Mouse (Mus musculus) right cerebral cortex, adult 2 months (tissue): Measurements from ENCODE around the gene Unc13d.
"Not testable (repeated sequence)": the region's sequence is repeated elsewhere in the genome, so short reads cannot be mapped to it uniquely, and the experiment has no call there.

Source experiments
- DNase-seq, 2 experiments: peaks; one replicate each; pipeline ENCODE4 v3.0.0; 2021 to 2022; ENCODE audit warnings: low spot score in 2 of 2

Unc13d gene

GRCm38 (mm10) chr11:116077446-116078204 lies at the start of gene Unc13d:
TSS of gene Unc13d (minus strand) at chr11:116077961.
- DNase-seq, result no peak

DNA sequence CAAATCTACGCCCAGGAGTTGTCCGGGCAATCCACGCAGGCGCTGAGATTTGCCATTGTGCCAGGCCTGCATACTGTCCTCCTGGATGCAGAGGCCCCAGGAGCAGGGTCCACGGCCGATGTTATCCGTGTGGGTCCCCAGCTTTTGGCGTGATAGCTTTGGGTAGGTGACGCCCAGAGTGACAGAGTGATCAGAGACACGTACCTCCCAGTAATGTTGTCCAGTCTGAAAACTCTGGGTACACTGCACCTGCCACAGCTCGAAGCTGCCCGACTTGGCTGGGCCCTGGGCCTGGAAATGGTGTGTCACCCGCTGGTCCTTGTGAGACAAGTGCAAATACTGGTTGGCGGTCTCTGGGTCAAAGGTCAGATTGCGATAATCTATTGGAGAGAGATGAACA lies 48.5 kb upstream of the Unc13d start:
- DNase-seq, result no peak

DNA sequence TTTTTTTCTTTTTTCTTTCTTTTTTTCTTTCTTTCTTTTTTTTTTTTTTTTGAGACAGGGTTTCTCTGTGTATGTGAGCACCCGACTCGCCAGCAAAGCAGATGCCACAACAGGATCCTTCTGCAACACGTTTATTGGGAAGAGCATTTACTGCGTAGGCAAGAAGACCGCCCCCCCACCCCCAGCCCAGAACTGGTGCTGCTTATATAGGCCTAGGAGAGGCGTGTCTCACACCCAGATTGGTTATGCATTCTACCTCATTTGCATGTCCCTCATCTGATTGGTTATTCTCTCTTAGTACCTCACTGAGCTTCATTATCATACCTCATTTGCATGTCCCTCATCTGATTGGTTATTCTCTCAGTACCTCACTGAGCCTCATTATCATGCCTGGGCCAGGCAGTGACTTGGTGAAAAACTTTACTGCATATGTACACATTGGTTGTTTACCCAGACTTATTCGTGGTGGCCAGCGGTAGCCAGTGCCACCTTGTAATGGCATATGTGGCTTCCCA lies 44.0 kb upstream of the Unc13d start:
- not testable (repeated sequence) for DNase-seq

- DNase-seq, result no peak
Measured at GRCm38 (mm10) chr11:116117819-116118218, 40.1 kb upstream of the Unc13d start.

GRCm38 (mm10) chr11:116117241-116117640 lies 39.5 kb upstream of the Unc13d start:
- no peak for DNase-seq

DNA sequence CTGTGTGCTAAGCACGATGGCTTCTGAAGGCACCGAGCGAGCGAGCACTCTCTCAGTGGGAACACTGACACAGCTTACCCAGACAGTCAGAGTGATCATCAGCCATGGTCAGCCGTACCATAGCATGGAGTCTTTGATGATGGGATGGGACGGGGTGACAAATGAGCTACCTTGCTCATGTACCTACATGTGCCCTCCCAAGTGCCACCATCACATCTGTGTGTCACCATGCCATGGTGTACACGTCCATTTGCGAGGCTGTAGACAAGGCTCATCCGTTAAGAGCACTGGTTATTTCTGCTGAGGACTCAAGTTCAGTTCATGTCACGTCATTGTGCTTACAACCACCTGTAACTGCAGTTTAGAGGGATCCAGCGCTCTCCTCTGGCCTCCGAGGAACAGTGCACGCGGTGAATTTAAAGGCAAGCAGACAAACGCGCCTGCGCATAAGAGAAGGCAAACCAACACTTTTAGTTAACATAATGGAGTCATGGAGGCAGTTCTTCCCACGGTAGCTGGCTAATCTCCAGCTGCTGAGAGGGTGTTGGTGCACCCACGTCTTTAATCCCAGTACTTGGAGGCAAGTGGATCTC lies 33.9 kb upstream of the Unc13d start:
- DNase-seq, result no peak

DNA sequence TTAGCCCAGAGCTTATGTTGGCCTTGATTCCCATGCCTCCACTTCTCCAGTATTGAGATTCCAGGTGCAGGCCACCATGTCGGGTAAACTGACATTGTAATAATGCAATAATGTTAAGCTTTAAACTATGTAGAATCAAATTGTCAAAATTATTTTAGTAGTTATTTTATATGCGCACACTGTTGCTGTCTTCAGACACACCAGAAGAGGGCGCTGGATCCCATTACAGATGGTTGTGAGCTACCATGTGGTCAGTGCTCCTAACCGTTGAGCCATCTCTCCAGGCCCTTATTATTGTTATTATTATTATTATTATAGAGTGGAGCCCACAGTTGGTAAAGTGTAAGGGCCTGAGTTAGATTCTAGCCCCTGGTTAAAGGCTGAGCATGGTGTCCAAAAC lies 33.3 kb upstream of the Unc13d start:
- no peak for DNase-seq

- DNase-seq, result no peak
Measured at GRCm38 (mm10) chr11:116110540-116110939, 32.8 kb upstream of the Unc13d start.

DNA sequence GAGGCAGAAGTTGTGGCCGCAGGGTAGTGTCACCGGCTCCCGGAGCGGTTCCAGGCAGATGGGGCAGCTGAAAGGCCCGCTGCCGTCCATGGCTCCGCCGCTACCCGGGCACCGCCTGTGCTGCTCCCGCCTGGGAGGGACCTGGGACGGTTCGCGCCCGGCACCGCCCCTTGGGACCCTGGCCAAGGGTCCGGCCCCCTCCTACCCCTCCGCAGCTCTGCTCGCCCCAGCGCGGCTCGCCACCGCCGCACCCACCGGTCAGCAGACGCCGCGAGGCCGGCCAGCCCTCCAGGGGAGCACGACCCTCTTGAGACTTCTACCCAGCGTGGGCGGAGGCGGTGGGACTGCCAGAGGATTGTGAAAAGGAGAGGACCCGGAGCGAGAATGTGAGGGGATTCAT lies 32.4 kb upstream of the Unc13d start:
- no peak for DNase-seq

GRCm38 (mm10) chr11:116109441-116110081 lies 31.8 kb upstream of the Unc13d start:
- DNase-seq, result no peak

GRCm38 (mm10) chr11:116108464-116109137 lies 30.8 kb upstream of the Unc13d start:
- no peak for DNase-seq

GRCm38 (mm10) chr11:116107777-116108285 lies 30.1 kb upstream of the Unc13d start:
- no peak for DNase-seq

GRCm38 (mm10) chr11:116106963-116107776 lies 29.4 kb upstream of the Unc13d start:
- DNase-seq, result no peak

DNA sequence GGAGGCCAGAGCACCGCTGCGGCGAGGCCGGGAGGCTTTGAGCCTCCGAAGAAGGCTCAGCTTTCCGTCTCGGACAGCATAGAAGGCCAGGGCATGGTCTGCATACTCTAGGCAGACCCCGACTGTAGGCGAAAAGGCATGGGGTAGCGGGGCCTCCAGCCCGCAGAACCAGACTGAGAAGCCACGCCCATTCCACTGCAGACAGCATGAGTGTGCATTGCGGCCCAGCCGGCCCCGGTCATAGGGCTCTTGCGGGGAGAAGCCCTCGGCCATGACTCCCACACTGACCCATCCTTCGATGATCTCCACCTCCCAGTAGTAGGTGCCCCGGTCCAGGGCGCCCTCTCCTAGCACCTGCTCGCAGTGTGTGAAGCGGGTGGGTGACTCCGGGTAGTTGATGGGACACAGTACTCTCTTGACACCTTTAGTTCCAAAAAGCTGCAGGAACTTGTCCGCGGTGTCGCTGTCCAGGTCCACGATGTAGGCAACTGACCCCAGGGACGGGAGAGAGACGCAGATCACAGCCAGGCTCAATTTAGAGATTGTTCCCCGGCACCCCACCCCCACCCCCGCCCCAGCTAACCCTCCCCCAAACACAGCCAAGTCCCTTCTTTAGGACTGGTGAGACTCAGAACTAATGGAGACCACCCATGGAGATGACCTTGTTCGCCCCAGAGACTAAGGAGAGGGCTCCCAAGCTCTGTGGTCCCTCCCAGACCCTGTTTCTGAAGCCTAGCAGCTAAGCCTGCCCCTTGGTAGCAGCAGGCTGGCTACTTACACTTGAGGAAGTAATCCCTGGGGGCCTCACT lies 28.6 kb upstream of the Unc13d start:
- DNase-seq, result no peak

DNA sequence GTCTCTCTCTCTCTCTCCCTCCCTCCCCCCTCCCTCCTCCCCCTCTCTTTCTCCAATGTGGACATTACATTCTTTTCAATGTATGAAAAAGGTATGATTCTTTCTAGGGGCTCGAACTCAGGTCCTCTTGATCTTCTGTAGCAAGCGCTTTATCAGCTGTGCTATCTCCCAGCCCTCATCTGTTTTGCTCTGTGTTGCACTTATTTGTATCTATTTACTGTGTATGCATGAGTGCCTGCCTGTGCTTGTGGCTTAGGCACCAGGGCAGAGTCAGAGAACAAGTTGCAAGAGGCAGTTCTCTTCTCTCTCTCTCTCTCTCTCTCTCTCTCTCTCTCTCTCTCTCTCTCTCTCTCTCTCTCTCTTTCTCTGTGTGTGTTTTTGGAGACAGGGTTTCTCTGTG lies 27.3 kb upstream of the Unc13d start:
- DNase-seq, result no peak

- no peak for DNase-seq
Measured at GRCm38 (mm10) chr11:116104006-116104646, 26.4 kb upstream of the Unc13d start.

- DNase-seq, result no peak
Measured at GRCm38 (mm10) chr11:116103572-116103971, 25.8 kb upstream of the Unc13d start.

DNA sequence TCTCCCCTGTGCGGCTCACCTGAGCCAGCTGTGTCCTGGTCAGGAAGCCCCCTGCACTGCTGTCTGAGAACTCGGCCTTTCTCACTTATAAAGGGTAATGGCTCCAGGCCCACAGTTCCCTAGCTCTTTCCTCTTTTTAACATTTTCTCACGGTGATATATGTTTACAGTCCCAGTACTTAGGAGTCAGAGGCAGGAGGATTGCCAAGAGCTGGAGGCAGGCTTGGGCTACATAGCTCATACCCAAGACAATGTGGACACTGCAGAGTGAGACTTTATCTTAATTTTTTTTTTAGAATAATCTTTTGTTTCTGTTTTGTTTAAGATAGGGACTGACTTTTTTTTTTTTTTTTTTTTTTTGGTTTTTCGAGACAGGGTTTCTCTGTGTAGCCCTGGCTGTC lies 24.7 kb upstream of the Unc13d start:
- no peak for DNase-seq

DNA sequence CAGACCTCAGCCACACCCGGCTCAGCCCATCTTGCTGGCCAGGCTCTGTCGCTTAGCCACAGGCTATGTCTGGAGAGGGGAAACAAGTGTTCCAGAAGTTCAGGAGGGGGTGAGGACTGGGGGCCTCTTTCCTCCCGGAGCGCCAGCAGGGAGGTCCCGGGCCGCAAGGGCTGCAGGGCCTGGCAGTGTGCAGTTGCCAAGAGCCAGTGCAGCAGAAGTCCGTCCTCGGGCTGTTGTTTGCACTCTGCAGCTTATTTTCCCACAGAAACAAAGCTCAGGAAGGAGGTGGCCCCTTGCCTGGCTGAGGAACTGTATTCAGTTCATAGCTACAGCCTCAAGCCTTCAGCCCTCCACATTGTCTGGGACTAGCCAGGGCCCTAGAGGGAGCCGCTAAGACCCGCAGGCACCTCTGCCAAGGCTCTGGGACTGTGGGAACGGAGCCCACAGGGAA lies 24.2 kb upstream of the Unc13d start:
- DNase-seq, result no peak

DNA sequence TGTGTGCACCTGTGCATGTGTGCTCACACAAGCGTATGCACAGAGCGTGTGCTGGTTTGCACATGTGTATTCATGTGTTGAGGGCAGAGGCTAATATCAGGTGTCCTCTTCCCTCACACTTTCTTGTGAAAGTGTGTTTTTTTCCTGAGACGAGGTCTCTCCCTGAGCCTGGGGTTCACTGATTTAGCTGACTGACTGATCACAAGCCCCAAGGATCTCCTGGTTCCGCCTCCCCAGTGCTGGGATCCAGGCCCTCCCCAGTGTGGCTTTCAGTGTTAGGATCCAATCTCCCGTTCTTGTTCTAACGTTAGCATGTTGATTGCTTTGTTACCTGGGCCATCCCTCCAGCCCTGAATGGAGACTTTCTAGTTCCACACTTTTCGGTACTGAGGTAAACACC lies 23.1 kb upstream of the Unc13d start:
- DNase-seq, result no peak
